Mouse (Mus musculus) retina, embryonic 14.5 days (tissue): ENCODE data around the gene Fam240a.

Experiments used
- DNase-seq: peaks from one replicate; pipeline ENCODE4 v3.0.0-alpha.2; 2015; ENCODE audit warnings: low spot score

Fam240a gene

DNA sequence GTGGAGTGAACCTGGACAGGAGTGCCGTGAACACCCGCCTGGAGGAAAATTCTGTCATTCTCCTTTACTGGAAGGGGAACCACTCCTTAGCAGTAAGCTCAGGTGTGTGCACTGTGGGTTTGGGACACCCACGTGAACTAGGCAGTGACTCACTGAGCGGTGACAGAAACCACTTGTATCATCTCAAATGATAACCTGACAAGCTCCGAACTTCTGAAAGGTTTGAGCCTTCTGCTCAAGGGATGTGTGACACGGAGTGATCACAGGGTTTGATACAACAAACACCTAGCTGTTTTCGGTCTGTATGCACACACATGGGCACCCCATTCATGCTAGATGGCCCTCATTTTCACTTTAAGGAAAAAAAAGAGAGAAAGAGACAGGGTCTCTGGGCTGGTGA is at the start of gene Fam240a:
Fam240a (minus strand) TSS at position 76 of the 400 bp plus-strand sequence.
- no peak for DNase-seq

DNA sequence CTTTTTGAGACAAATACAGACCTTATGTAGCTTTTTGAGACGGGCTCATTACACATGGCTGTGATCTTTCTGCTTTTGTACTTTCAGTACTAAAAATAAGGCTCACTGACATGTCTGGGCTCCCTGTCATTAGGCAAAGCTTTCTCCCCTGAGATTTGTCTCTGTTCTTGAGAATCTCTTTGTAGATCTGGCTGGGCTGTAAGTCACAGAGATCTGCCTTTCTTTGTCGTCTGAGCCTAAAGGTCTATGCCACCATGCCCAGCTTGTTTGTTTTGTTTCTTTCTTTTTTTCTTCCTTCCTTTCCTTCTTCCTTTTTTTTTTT is 49.2 kb upstream of the Fam240a start:
- DNase-seq = no peak

DNA sequence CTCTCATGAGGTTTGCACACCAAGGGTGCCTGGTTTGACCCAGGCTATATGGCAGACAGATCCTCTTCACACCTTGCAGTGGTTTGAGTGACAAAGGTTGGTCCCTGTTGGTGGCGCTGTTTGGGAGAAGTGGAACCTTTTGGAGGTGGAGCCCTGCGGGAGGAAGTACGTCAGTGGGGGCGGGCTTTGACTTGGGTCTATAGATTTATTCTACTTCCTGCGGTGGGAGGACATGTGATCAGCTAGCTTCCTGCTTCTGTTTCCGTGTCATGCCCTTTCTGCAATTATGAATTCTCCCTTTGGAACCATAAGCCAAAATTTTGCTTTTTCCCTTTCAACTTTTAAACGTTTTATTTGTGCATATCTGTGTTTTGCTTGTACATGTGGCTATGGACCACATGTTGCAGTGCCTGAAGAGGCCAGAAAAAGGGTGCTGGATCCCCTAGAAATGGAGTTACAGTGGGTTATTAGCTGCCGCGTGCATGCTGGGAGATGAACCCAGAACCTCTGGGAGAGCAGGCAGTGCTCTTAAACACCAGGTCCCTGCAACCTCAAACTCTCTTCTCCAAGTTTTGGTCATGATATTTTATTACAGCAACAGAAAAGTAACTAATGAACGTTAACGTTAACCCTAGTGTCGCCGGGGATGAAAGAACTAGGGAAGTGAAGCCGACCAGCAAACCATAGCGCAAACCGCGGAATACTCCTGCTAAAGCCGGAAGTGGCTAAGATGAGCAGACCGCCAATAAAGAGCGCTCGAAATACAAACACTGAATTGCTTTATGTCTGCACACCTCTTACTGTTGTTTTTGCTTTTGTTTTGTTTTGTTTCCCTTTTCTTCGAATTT is 48.6 kb upstream of the Fam240a start:
- DNase-seq = no peak

DNA sequence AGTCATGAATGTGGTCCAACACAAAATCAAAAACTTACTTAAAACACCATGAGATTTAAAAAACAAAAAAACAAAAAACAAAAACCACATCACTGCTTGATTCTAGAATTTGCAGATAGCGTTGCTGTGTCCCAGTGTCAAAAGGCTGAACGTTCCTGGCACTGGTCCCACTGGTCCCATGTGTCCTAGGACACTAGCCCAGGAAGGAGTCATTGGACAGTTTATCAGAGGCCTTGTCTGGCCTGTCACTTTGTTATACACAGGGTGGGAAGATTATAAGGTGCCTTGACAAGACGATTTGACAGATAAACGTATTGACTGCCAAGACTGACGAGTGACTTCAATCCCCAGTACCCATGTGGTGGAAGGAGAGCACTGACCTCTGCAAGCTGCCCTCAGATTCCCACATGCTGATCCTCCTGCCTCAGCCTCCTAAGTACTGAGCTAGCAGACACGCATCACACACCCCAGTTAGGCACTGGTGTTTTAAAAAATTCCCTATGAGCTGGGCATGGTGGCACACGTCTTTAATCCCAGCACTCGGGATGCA is 47.0 kb upstream of the Fam240a start:
- DNase-seq = no peak

DNA sequence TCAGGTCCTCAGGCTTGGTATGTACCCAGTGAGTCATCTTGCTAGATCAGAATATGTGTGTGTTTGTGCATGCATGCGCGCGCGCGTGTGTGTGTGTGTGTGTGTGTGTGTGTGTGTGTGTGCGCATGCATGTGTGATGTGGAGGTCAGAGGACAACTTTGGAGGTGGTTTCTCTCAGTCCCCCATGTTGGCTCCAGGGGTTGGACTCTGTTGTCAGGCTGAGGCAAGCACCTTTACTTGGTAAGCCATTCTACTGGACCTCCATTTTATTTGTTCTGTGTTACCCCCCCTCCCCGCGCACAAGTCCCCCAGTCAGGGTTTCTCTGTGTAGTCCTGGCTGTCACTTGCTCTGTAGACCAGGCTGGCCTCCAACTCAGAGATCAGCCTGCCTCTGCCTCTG is 44.7 kb upstream of the Fam240a start:
- DNase-seq = no peak

DNA sequence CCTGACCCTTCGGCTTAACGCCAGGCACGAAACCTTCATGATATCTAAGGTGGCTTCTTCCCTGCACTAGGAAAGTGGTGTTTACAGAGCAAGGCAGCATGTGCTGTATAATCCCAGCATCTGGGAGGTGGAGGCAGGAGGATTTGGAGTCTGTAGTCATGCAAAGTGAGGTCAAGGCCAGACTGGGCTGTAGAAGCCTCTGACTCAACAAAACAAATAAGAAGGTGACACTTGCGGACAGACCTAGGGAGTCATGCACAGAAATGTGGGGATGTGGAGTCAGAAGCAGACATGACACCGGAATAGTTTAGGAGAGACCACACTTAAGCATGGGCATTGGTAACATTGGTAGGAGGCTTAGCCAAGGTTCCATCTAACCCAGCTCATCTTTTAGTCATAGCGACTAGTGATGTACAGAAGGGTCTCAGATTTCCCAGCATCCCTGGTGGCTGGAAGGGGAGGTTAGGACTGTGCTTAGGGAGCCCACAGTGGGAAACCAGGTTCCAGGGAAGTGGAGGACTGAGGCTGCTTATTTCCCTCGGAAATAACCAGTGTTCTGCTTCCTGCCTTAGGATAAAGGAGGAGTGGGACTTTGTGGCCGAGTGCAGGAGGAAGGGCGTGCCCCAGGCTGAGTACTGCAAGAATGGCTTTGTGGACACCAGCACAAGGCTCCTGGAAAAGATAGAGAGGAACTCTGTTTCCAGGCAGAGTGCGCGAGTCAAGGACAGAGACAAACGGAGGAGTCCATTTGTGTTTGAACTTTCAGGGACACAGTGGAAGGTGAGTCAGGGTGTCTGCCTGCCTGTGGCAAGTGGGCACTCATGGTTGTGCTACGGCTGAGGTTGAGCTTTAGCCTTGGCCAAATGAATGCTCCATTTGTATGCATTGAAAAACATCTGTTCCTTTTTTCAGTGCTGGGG is 43.8 kb upstream of the Fam240a start:
- DNase-seq = no peak

DNA sequence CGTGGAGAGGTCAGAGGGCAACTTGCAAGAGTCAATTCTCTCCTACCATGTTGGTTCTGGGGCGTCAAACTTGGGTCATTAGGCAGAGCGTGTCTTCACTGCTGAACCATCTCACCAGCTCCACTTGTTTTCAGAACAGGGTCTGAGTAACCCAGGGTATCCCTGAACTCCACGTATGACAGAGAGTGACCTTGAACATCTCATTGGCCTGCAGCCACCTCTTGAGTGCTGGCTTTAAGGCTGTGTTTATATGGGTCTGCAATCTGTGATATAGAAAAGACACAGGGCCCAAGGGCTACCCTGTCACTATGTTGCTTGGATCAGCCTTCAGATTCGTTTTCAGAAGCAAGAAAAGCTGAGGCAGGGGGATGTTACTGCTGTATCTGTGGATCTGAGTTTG is 43.0 kb upstream of the Fam240a start:
- DNase-seq = no peak

DNA sequence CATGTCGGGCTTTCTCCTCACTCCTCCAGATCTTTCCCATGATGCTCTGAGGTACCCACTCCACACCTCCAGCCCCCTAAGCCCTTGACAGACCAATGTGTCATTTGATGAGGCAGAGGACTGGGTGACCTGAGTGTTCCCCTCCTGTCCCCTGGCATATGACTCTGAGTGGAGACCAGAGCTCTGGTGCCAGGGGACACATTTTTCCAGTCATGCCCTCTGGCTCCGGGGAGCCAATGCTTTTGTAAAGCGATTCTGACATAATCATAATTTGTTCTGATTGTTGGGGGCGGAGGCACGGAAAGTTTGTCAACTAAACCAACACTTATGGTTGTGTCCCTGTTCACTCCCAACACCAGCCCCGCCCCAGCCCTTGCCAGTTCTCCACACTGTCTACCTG is 39.3 kb upstream of the Fam240a start:
- no peak for DNase-seq

DNA sequence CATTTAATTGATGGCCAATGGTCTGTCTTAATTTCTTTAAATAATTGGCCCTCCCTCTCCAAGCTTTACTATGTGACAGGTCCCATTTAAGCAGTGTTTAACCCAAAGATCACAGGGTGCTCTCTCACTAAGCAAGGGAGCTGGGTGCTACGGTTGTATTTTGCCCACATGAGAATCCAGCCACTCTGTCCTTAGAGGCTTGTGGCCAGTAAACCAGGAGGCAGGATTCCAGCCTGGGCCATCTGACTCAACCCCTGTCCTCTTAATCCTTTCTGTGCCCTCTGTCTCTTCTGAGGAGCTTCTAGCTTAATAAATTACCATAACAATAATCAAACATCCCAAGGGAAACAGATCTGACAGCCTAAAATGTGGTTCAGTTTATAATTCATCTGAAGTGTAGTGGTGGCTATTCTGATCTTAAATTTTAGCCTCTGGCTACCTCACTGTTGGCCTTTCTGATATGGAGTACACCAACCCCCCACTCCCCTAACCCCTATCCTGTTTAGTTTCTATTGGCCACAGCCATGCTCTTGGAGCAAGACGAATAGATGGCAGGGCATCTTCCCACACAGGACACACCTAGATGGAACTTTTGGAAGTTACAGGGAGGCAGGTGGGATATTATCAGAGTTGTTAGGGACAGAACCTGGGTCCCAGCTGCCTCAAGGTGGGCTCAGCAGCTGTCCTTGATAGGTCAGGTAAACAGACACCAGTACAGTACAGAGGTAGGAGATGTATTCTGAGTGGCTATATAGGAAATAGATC is 38.2 kb upstream of the Fam240a start:
- DNase-seq = no peak

DNA sequence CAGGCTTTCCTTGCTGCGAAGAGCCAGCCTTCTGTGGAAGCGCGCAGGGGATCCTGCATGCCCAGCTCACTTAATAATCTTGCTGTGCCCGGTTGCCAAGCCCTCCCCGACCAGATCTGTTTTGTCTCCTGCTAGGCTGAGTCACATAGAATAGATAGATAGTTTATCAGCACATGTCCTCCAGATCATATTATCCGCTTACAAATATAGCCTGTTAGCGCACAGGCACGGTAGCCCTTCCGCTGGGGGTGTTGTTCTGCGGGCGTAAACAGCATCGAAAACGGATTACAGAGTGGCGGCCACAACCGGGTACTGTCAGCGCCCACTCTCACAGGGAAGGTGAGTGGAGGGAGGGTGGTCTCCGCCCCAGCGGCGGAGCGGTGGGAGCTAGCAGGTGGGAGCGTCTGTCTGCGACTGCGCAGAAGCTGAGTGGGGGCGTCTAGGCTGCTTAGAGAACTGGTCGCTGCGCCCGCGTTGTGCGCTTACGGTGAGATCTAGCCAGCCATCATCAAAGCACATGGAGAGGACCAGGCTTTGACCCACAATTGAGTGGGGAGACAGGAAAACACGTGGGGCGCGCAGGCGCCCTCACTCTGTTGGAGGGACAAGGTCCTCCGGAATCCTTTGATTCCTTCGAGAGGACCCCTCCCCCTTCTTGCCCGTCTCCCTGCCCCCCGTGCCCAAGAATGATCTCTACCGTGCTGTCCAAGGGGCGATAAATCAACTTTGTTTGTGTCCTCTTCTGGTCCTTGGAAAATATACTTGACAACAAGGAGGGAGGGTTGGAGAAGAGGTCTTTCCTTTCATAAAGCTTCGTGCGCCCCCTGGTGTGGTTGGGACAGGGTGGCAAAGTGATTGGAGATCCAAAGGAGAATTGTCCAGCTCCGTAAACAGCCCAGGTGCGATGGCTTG is 37.1 kb upstream of the Fam240a start:
- peak; percentile 78 for DNase-seq

DNA sequence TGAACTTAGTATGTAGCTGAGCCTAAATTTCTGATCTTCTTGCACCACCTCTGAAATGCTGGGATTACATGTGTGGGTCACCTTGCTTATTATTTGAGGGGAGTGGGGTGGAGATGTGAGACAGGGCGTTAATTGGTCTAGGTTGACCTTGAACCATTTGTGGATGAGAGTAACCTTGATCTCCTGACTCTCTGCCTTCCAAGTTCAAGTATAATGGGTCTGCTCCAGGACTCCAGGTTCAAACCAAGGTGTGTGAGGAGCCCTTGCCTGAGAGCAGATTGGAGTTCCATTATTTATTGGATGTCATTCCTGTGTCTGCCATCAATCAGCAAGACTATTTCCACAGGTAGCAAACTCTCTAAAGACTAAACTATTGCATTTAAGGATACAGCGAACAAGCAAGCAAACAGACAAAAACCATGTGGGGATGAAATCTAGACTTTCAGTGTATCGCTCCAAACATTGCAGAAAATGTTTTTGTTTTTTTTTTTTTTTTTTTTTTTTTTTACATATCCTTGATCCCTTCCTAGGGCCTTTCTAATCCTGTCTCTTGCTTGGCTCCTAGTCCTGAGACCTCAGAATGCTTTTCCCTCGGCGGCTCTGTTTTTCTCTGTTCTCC is 36.4 kb upstream of the Fam240a start:
- no peak for DNase-seq

DNA sequence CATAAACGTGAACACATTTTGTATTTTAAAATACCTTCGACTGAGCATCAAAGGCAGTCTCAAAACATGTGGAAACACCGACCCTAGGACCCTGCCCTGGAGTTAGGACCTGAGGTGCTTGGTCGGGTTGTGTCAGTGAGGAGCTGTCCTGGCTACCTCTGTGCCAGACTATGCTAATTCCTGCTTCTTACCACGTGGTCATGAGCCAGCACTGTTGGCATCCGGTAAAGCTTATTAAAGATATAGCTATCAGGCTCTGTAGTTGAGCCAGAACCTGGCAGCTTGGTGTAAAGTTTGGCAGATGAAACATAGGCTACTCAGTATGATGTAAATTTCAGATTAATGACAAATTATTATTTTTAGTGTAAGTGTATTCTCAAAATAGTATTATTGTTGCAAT is 35.7 kb upstream of the Fam240a start:
- no peak for DNase-seq

DNA sequence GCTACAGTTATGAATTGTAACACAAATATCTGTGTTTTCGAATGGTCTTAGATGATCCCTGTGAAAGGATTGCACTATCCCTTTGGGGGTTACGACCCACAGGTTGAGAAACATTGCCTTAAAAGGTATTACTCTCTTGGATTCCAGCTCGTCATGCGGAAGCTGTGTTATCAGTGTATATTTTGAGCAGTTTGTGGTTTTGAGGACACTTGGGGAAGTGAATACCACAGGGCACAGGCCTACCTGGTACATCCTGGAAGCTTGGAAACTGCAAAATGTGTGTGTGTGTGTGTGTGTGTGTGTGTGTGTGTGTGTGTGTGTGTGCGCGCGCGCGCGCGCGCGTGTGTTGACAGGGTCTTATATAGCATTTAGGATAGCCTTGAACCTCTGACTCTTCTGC is 35.2 kb upstream of the Fam240a start:
- no peak for DNase-seq

DNA sequence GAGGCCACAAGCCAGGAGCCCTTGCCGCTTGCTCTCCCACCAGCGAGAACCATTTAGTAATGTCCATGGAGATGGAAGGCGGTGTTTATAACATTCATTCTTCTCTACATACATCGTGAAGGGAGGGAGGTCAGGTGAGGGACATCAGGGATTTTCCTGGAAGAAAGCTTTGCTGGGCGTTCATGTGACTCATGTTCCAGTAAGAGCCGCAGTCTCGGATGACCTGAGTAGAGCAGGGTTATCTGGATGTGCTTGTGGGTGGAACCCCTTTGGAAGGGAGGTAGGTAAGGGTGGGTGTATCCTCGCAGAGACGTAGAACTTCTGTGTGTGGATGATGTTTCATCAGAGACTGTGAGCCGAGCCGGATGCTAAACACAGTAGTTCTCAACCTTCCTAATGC is 34.7 kb upstream of the Fam240a start, which contains the start of gene Lrrc2:
Lrrc2 (plus strand) TSS at position 149 of the 400 bp plus-strand sequence.
- DNase-seq = no peak

DNA sequence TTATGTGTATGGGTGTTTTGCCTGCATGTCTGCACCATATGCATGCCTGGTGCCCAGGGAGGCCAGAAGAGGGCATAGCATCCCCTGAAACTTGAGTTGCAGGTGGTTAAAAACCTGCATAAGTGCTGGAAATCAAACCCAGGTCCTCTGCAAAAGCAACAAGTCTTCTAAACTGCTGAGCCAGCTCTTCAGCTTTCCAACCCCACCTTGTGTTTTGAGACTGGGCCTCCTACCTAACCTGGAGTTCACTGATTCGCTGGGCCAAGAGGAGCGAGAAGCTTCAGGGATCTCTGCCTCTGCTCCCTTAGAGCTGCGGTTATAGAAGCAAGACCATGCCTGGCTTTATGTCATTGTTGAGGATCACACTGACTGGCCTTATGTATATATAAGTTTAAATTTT is 33.4 kb upstream of the Fam240a start:
- no peak for DNase-seq

DNA sequence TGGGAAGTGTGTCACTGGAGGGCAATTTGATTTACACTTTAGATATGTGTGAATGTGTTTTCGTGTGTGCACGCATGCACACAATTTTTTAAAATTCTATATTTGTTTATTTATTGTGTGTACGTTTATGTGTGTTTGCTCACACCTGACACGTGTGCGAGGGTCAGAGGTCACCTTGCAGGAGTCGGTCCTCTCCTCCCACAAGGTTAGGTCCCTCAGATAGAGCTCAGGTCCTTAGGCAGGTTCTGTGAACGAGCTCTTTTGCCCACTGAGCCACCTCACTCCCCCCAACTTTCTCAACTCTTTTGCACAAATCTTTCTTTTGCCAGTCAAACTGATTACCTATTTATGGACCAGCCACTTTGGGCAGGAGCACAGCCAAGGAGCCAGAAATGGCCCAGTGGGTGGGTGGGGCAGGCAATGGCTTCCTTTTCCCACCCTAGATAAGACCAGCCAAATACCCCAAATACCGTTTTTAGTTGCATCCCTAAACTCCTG is 32.2 kb upstream of the Fam240a start:
- DNase-seq = no peak

DNA sequence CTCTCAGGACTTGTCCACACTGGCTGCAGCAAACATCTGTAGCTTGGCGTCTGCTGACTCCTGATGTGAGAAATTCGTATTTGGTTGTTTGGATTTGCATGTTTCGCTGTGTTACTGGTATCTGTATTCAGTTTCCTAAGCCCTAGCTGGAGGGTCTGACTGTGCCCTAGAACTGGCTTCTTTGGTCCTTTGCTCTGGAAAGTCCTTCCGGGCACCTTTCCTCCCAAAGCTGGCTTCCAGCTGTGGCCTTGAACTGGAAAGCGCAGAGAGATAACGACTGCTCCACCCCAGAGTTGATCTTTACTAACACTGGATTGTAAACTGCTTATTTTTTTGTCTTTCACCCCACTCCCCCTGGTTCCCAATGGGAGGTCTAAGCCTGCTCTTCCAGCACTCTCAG is 31.2 kb upstream of the Fam240a start:
- no peak for DNase-seq

DNA sequence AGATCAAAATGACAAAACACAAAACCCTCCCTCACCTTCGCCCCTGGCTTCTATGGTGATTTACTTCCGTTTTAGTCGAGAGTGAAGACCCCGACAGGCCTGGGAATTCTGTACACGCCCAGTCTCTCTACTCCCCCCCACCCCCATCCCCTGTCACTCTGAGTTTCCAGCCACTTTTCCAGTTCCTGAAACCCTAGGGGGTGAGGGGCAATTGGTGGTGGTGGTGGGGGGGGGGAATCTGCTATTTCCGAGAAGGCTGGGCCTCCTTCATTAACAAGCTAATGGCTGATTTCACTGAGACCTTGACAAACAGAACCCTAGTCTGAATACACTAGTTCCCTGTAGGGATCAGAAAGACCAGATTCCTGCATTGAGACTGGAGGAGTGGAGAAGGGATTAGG is 30.6 kb upstream of the Fam240a start:
- no peak for DNase-seq

DNA sequence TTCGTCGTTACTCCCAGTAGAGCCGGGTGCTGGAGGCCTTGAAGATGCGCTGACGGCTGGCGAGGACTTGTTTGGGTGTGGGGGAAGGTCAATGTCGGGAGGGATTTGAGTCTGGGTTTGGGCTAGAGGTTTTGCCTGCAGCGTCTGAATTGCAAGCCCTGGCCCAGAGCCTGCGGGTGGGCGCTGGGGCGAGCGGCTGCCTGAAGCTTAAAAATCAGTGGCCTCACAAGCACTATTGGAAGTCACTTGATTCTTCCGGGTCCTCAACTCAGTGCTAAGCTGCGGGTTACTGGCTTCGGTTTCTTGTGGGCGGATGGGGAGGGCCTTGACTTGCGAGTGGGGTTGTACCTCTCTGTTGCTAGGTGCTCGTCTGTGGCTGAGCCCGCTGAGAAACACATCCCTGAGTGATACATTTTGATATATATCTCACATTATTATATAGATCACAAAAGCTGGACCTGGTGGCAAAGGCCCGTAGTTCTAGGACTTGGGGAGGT is 29.9 kb upstream of the Fam240a start:
- DNase-seq = no peak

DNA sequence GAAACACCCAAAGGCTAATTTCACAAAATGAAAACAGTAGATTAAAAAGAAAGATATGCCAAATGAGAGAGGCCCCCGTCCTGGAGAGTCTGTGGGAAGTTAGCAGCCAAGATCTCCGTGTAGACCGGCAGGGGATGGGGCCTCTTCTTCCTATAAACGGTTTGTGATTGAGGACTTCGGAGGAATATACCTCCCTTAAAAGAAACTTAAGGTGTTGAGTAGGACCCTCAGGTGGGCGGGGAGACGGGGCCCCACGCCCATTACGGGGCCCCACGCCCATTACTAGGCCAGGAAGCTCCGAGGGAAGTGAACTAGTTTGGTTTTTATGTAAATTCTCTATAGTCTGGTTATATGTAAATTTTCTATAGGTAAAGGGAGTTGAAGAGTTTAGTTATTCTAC is 29.3 kb upstream of the Fam240a start, which contains the start of gene Tdgf1:
Tdgf1 (minus strand) TSS at position 233 of the 400 bp plus-strand sequence.
- DNase-seq = no peak
